Mouse (Mus musculus) adrenal gland, postnatal 4 days (tissue): Measurements from ENCODE around the gene Srprb. TPM values are rescaled to one million over a fixed set of nuclear protein-coding genes. Genes with fewer than 3 reads are reported as not detected.

Source experiments
- DNase-seq, 2 experiments: peaks; one replicate each; pipeline ENCODE4 v3.0.0; 2021 to 2022; ENCODE audit warnings: low spot score in 2 of 2, mixed read lengths in 2 of 2
- long read RNA-seq, 2 experiments: library from polyadenylated mRNA; stranded (forward); transcript quantifications; one replicate each; pipeline ENCODE4 v2.0.0; 2021
- total RNA-seq, 2 experiments: library from RNA; stranded (reverse); gene quantifications; 2 replicates each; pipeline ENCODE4 v1.2.3; 2021

Gene Srprb
- 10 to 100 TPM; 27.2 to 27.6 TPM for total RNA-seq
- long read RNA-seq, experiment 1, transcript Srprb-201 (7 exons, 3,064 nt): major isoform, 29 of 38 reads
- long read RNA-seq, experiment 1, partial matches to known transcripts: 1 of 38 reads
- long read RNA-seq, experiment 1, other reads (novel, unspliced or antisense): 8 of 38 reads
- long read RNA-seq, experiment 2, transcript Srprb-201 (7 exons, 3,064 nt): major isoform, 35 of 50 reads
- long read RNA-seq, experiment 2, partial matches to known transcripts: 0 of 50 reads
- long read RNA-seq, experiment 2, other reads (novel, unspliced or antisense): 14 of 50 reads

DNA sequence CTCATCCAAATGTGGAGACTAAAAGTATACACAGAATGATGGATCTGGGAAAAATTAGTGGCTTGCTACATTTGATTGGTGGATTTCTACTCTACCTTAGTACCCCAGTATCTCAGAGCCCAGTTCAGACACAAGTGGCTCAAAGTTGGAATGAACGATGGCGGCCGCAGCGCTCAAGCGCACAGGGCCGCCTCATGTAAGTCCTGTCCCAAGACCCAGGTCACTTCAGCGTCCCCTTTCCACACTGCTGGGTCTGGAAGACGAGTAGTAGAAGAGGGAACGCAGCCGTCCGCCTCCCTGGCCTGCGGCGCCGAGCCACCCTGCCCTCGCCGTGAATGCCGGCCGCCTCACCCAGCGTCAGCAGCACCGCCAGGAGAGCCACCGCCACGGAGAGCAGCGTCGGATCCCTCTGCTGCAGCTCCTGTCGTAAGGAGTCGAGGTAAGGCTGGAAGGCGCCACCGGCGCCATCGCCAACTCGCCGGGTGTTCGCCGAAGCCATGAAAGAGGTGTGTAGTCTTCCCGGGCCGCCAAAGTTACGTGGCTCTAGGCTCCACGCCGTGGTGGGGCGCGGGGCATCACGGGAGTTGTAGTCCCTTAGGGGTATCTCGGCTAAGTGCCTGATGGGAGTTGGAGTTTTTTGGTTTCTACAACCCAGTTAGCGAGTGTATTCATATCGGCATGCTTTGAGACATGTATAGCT, at the start of gene Srprb:
Gene Srprb, minus strand, starts transcription at position 577 of the 700 bp plus-strand sequence.
- peak; percentile 74 to 84 for DNase-seq

DNA sequence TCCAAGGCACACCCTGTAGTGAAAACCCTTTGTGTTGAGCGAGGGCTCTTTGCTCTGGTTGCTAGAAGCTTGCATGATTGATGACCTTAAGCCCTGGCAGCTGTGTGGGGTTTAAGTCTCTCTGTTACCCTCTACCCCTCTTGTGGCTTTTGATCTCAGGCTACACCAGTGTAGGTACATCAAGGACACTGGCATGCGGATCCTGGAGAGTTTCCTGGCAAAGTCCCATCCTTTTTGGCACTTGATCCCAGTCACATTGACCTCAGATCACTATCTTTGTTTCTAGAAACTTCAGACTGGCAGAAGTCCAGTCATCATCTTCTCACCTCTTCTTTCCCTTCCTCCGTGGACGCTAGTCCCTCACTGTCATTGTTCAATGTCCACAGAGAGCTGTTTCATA, 46.7 kb upstream of the Srprb start:
- no peak for DNase-seq

- DNase-seq: no peak
Observed at GRCm38 (mm10) chr9:103246526-103247168, 44.7 kb upstream of the Srprb start.

- DNase-seq: no peak
Observed at GRCm38 (mm10) chr9:103243640-103244039, 41.7 kb upstream of the Srprb start.

GRCm38 (mm10) chr9:103241206-103241605, 39.3 kb upstream of the Srprb start:
- no peak for DNase-seq

- DNase-seq: no peak
Observed at GRCm38 (mm10) chr9:103239471-103239870, 37.5 kb upstream of the Srprb start.

DNA sequence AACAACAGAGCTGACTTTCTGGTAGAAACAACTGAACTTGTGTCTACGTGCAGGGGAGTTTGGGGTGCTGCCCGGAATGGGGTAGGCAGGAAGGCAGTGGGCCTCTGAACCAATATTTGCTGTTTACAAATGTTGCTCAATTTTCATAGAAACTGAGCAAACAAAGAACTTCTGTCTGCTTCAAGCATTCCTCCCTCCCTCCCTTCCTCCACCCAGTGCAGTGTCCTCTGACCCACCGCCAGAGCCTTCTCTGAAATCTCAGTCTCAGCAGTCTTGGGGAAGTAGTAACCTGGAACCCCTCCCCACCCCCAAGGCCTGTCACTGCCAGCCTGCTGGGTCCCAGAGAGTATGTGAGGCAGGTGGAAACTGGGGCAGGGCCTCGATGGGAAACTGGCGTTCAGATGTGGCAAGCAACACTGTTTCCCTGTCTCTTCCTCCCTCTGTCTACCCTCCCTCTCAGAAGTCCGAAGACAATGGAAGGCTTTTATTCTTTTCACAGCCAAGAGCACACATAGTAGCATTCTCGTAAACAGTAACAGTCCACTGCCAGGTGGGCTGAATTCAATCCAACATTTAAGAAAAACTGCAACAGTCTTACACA, 32.7 kb upstream of the Srprb start:
- DNase-seq: no peak

- no peak for DNase-seq
Observed at GRCm38 (mm10) chr9:103234059-103234458, 32.1 kb upstream of the Srprb start.

- no peak for DNase-seq
Observed at GRCm38 (mm10) chr9:103233006-103233395, 31.1 kb upstream of the Srprb start.

DNA sequence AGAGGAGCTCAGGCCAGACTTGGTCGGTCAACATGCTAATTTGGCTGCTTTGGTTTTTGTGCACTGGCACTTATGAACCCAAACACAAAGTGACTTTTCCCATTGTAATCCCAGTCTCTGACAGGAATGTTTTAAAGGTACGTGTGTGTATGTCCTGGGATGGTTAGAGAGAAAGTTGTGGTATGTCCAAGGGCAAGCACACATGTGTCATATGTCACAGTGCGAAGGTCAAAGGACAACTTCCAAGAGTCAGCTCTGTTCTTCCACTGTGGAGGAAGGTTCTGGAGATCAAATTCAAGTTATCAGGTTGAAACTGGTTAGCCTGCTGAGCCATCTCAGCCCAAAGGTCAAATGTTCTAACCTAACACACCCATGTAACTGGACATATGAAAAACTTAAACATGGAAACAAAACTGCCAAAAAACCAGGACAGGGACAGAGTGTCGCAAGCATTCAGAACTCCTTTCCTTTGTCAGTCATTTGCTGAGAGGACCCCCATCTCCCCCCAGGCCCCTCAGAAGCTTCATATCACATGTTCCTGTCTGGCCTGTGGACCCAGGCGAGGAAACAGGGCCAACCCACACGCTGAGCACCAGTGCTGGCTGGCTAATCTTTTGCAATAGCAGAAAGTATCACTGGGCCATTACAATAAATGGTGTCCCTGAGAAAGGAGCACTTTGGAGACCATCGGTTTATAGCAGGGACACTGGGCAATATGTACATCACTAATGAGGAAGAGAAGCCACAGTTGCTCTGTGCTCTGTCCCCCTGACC, 30.5 kb upstream of the Srprb start:
- no peak for DNase-seq

DNA sequence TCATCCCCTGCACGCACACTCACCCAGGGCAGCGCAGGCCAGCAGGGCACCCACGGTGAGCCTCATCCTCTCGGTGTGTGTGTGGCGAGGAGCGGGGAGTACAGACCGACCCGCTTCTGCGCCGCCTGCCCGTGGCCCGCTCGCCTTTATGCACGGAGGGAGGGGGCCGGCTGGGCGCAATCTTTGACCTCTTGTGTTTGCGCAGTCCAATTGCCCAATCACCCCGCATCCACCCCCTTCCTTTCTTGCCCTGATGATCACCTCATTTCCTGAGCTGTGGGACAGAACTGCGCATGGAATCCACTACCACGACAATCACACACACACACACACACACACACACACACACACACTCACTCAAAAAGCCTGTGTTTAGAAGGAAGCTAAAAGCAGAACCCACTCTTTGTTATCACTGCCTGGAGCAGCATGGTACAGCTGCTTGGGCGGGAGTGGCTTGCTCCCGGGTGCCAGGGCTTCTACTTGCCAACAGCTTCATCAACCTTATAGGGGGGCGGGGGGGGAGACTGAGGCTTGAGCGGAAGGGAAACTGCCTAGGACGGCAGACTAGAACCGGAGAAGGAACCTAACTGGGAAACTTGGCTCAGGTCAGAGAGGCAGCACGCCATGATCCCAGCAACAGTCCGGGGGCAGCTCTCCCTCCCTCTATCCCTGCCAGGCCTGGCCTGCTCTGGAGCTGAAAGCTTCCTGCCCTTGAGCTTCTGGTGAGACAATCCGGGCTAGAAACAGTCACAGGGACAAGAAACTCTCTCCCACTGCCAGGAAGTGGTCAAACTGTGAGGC, 28.4 kb upstream of the Srprb start, which contains the start of the genes Gm20425 and Trf:
Gene Gm20425, minus strand, starts transcription at position 157 of the 801 bp plus-strand sequence.
Gene Trf, minus strand, starts transcription at position 294 of the 801 bp plus-strand sequence.
- peak in 1 of 2 experiments; percentile 19 for DNase-seq

DNA sequence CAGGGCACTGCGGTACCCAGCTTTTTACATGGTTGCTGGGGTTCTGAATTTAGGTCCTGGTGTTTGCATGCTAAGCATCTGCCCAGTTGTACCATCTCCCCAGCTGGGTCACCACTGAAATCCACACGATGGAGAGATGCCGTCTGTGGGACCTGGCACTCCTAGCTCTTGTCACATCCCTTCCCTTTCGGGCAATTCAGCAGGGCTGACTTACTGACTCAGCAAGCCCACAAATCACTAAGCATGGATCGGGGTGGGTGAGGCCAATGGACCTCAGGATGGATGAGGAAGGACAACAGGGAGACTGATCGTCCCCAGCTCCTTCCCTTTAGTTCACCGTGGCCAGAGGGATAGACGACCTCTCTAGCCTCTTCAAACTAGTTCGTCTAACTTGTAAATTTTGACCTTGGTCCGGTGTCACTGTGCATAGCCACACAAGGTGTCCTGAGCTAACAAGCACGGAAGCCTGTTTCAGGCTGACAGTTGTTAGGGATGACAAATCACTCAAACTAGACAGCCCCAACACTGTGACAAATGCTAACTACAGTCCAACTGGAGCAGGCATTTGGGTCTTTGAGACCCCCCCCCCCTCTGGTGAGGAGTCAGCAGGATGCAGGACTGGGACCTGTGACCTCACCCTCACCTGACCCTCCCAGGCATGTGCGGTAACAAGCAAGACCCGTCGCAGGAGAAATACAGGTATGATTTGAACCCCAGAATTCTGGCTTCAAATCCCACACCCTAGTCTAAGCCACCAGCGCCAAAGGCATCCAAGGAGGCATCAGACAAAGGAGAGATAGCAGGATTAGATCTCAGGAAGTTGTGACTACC, 27.3 kb upstream of the Srprb start:
- DNase-seq: no peak

- no peak for DNase-seq
Observed at GRCm38 (mm10) chr9:103228370-103229003, 26.6 kb upstream of the Srprb start.

GRCm38 (mm10) chr9:103227760-103228159, 25.8 kb upstream of the Srprb start:
- DNase-seq: no peak

GRCm38 (mm10) chr9:103226806-103227205, 24.9 kb upstream of the Srprb start:
- DNase-seq: no peak

DNA sequence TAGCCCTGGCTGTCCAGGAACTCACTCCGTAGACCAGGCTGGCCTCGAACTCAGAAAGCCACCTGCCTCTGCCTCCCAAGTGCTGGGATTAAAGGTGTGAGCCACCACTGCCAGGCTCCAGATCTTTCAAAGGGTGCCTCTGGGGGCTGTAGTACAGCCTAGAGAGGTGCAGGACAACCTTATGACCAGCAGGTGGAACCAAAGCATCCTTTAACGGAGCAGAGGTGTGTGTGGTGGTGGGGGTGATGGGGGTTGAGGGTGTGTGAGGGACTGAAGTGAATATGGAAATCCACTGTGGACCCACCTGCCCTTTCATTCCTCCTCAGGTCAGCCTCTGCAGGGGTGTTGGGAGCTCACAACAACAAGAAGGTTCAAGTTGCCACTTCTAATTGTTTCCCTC, 23.5 kb upstream of the Srprb start:
- no peak for DNase-seq

- DNase-seq: no peak
Observed at GRCm38 (mm10) chr9:103224721-103225120, 22.8 kb upstream of the Srprb start.

DNA sequence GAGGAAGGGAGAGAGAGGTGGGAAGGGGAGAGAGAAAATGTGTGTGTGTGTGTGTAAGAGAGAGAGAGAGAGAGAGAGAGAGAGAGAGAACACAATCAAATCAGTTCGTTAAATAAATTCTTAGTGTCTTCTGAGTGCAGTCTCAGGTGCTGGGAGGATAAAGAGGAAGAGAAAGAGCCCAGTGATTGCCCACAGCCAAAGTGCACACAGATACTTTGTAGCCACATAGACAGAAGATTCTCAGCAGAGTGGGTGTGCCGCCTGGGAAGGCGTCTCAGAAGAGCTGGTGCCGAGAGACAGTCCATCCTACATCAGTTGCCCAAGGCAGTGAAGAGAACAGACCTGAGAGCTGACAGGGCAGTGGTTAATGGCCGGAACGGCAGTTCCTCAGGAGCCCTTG, 12.3 kb upstream of the Srprb start:
- DNase-seq: no peak

- DNase-seq: no peak
Observed at GRCm38 (mm10) chr9:103213631-103214030, 11.7 kb upstream of the Srprb start.
